Mouse (Mus musculus): ENCODE measurements around the gene Acox2. TPM values are rescaled to one million over a fixed set of nuclear protein-coding genes. Genes with fewer than 3 reads are reported as not detected.

Gene Acox2
- total and polyA plus RNA-seq, 3 experiments: not detected

- peaks cover 6% of the 10 kb centered on the region for H3K4me1 ChIP-seq (ENCODE audit: insufficient read depth, low read depth, low read length)
- DNase-seq (ENCODE audit: low spot score): no peak
- no peak for ATAC-seq (ENCODE audit: extremely low read depth, insufficient number of reproducible peaks, low FRiP score, poor library complexity, severe bottlenecking)
Measured at GRCm38 (mm10) chr14:8219876-8220275, 39.3 kb downstream of the Acox2 start.

GRCm38 (mm10) chr14:8218730-8219380 lies 40.3 kb downstream of the Acox2 start:
- ATAC-seq (ENCODE audit: extremely low read depth, insufficient number of reproducible peaks, low FRiP score, poor library complexity, severe bottlenecking) (no peak), DNase-seq (ENCODE audit: low spot score) (no peak)
- TF ChIP-seq POLR2AphosphoS5 (IDR thresholded peaks at IDR 0.05; ENCODE audit: insufficient replicate concordance, low read depth, low read length) (no peak), CTCF (IDR thresholded peaks at IDR 0.05; ENCODE audit: low read depth, low read length) (no peak), GATA2 (IDR thresholded peaks at IDR 0.05; ENCODE audit: borderline replicate concordance, low read depth, low read length) (no peak), GATA1 (IDR thresholded peaks at IDR 0.05; ENCODE audit: borderline replicate concordance, low read length) (no peak)
- Histone ChIP-seq H3K9me3 (replicated peaks) (no peaks in the 10 kb centered on the region), H3K4me3 (ENCODE audit: low read depth, low read length) (no peak overlapping the region), H3K4me1 (ENCODE audit: insufficient read depth, low read depth, low read length) (peaks cover 11% of the 10 kb centered on the region), H3K27me3 (ENCODE audit: insufficient read depth, low read length) (no peaks in the 10 kb centered on the region), H3K36me3 (replicated peaks) (peaks cover 7% of the 10 kb centered on the region)

More at GRCm38 (mm10) chr14:8219876-8220275, 39.3 kb downstream of the Acox2 start:
- no peaks in the 10 kb centered on the region for H3K27me3 ChIP-seq (ENCODE audit: insufficient read depth, low read length)
- no peak overlapping the region for H3K4me3 ChIP-seq (ENCODE audit: low read depth, low read length)
- peaks cover 7% of the 10 kb centered on the region for H3K36me3 ChIP-seq (replicated peaks)
- H3K9me3 ChIP-seq (replicated peaks): no peaks in the 10 kb centered on the region
- no peak for TF ChIP-seq CTCF (IDR thresholded peaks at IDR 0.05; ENCODE audit: low read depth, low read length)
- TF ChIP-seq GATA2 (IDR thresholded peaks at IDR 0.05; ENCODE audit: borderline replicate concordance, low read depth, low read length): no peak
- TF ChIP-seq GATA1 (IDR thresholded peaks at IDR 0.05; ENCODE audit: borderline replicate concordance, low read length): no peak
- no peak for TF ChIP-seq POLR2AphosphoS5 (IDR thresholded peaks at IDR 0.05; ENCODE audit: insufficient replicate concordance, low read depth, low read length)
- no peak for TF ChIP-seq TAL1 (conservative IDR thresholded peaks at IDR 0.05; ENCODE audit: low read depth, low read length)

GRCm38 (mm10) chr14:8218238-8218637 lies 40.9 kb downstream of the Acox2 start:
- ATAC-seq (ENCODE audit: extremely low read depth, insufficient number of reproducible peaks, low FRiP score, poor library complexity, severe bottlenecking): no peak
- Histone ChIP-seq H3K36me3 (replicated peaks) (peaks cover 7% of the 10 kb centered on the region), H3K4me1 (ENCODE audit: insufficient read depth, low read depth, low read length) (peaks cover 14% of the 10 kb centered on the region)

GRCm38 (mm10) chr14:8216100-8216499 lies 43.1 kb downstream of the Acox2 start:
- no peak for TF ChIP-seq GATA1 (IDR thresholded peaks at IDR 0.05; ENCODE audit: borderline replicate concordance, low read length)
- no peak for TF ChIP-seq GATA2 (IDR thresholded peaks at IDR 0.05; ENCODE audit: borderline replicate concordance, low read depth, low read length)
- TF ChIP-seq POLR2AphosphoS5 (IDR thresholded peaks at IDR 0.05; ENCODE audit: insufficient replicate concordance, low read depth, low read length): no peak
- TF ChIP-seq CTCF (IDR thresholded peaks at IDR 0.05; ENCODE audit: low read depth, low read length): no peak
- no peaks in the 10 kb centered on the region for H3K27me3 ChIP-seq (ENCODE audit: insufficient read depth, low read length)
- no peaks in the 10 kb centered on the region for H3K9me3 ChIP-seq (replicated peaks)
- no peak for ATAC-seq (ENCODE audit: extremely low read depth, insufficient number of reproducible peaks, low FRiP score, poor library complexity, severe bottlenecking)
- no peak overlapping the region for H3K4me3 ChIP-seq (ENCODE audit: low read depth, low read length)
- H3K36me3 ChIP-seq (replicated peaks): no peaks in the 10 kb centered on the region
- no peak for DNase-seq (ENCODE audit: low spot score)
- peaks cover 14% of the 10 kb centered on the region for H3K4me1 ChIP-seq (ENCODE audit: insufficient read depth, low read depth, low read length)

More at GRCm38 (mm10) chr14:8218238-8218637, 40.9 kb downstream of the Acox2 start:
- H3K27me3 ChIP-seq (ENCODE audit: insufficient read depth, low read length): no peaks in the 10 kb centered on the region
- no peak for DNase-seq (ENCODE audit: low spot score)
- no peak for TF ChIP-seq GATA2 (IDR thresholded peaks at IDR 0.05; ENCODE audit: borderline replicate concordance, low read depth, low read length)
- TF ChIP-seq GATA1 (IDR thresholded peaks at IDR 0.05; ENCODE audit: borderline replicate concordance, low read length): no peak
- no peak for TF ChIP-seq POLR2AphosphoS5 (IDR thresholded peaks at IDR 0.05; ENCODE audit: insufficient replicate concordance, low read depth, low read length)
- TF ChIP-seq CTCF (IDR thresholded peaks at IDR 0.05; ENCODE audit: low read depth, low read length): no peak
- no peak for TF ChIP-seq TAL1 (conservative IDR thresholded peaks at IDR 0.05; ENCODE audit: low read depth, low read length)
- H3K9me3 ChIP-seq (replicated peaks): no peaks in the 10 kb centered on the region
- H3K4me3 ChIP-seq (ENCODE audit: low read depth, low read length): no peak overlapping the region

GRCm38 (mm10) chr14:8215208-8215778 lies 43.9 kb downstream of the Acox2 start:
- Histone ChIP-seq H3K36me3 (replicated peaks) (no peaks in the 10 kb centered on the region), H3K9me3 (replicated peaks) (no peaks in the 10 kb centered on the region), H3K4me3 (ENCODE audit: low read depth, low read length) (peak overlapping the region; percentile 16; the same call in 1 of the 2 replicates), H3K27me3 (ENCODE audit: insufficient read depth, low read length) (no peaks in the 10 kb centered on the region), H3K4me1 (ENCODE audit: insufficient read depth, low read depth, low read length) (peaks cover 14% of the 10 kb centered on the region)
- ATAC-seq (ENCODE audit: extremely low read depth, insufficient number of reproducible peaks, low FRiP score, poor library complexity, severe bottlenecking): no peak
- TF ChIP-seq POLR2AphosphoS5 (IDR thresholded peaks at IDR 0.05; ENCODE audit: insufficient replicate concordance, low read depth, low read length) (no peak), GATA1 (IDR thresholded peaks at IDR 0.05; ENCODE audit: borderline replicate concordance, low read length) (no peak), CTCF (IDR thresholded peaks at IDR 0.05; ENCODE audit: low read depth, low read length) (no peak), GATA2 (IDR thresholded peaks at IDR 0.05; ENCODE audit: borderline replicate concordance, low read depth, low read length) (no peak), TAL1 (conservative IDR thresholded peaks at IDR 0.05; ENCODE audit: low read depth, low read length) (no peak)
- no peak for DNase-seq (ENCODE audit: low spot score)

- Histone ChIP-seq H3K4me3 (ENCODE audit: low read depth, low read length) (peak overlapping the region; percentile 77), H3K9me3 (replicated peaks) (no peaks in the 10 kb centered on the region), H3K36me3 (replicated peaks) (no peaks in the 10 kb centered on the region), H3K4me1 (ENCODE audit: insufficient read depth, low read depth, low read length) (peaks cover 14% of the 10 kb centered on the region), H3K27me3 (ENCODE audit: insufficient read depth, low read length) (no peaks in the 10 kb centered on the region)
- DNase-seq (ENCODE audit: low spot score) (peak; percentile 60), ATAC-seq (ENCODE audit: extremely low read depth, insufficient number of reproducible peaks, low FRiP score, poor library complexity, severe bottlenecking) (no peak)
- TF ChIP-seq TAL1 (conservative IDR thresholded peaks at IDR 0.05; ENCODE audit: low read depth, low read length) (no peak), GATA1 (IDR thresholded peaks at IDR 0.05; ENCODE audit: borderline replicate concordance, low read length) (no peak), GATA2 (IDR thresholded peaks at IDR 0.05; ENCODE audit: borderline replicate concordance, low read depth, low read length) (no peak), POLR2AphosphoS5 (IDR thresholded peaks at IDR 0.05; ENCODE audit: insufficient replicate concordance, low read depth, low read length) (no peak), CTCF (IDR thresholded peaks at IDR 0.05; ENCODE audit: low read depth, low read length) (no peak)
Measured at GRCm38 (mm10) chr14:8214299-8215207, 44.6 kb downstream of the Acox2 start.
